Mouse (Mus musculus): ENCODE results near the gene Kras. TPM values are rescaled to one million over a fixed set of nuclear protein-coding genes. Genes with fewer than 3 reads are reported as not detected.

Kras gene
- polyA plus RNA-seq, 1 experiment from 2014 or later, result 90.0 TPM

GRCm38 (mm10) chr6:145273971-145274620 is 24.1 kb upstream of the Kras start:
- WGBS, result 85% methylated on average over 12 of the region's 12 CpGs
- Histone ChIP-seq H3K4me3 (no peak overlapping the region), H3K4me2 (no peak overlapping the region), H3K36me3 (no peaks in the 10 kb centered on the region), H3K9me3 (no peaks in the 10 kb centered on the region), H3K27me3 (0 out of 2 replicates have a peak, but pooled peaks cover 7% of the 10 kb centered on the region), H3K27ac (no peak overlapping the region), H3K9ac (no peak overlapping the region), H3K4me1 (replicated peaks) (peaks cover 7% of the 10 kb centered on the region)
- no peak for ATAC-seq (ENCODE audit: low FRiP score)

GRCm38 (mm10) chr6:145272142-145272937 is 22.3 kb upstream of the Kras start:
- WGBS, result 88% methylated on average over 10 of the region's 10 CpGs
- no peak for ATAC-seq (ENCODE audit: low FRiP score)
- H3K4me1 ChIP-seq (replicated peaks), result peaks cover 7% of the 10 kb centered on the region

GRCm38 (mm10) chr6:145269313-145269845 is 19.3 kb upstream of the Kras start:
- no peaks in the 10 kb centered on the region for H3K9me3 ChIP-seq
- H3K4me3 ChIP-seq, result no peak overlapping the region
- no peaks in the 10 kb centered on the region for H3K4me1 ChIP-seq (replicated peaks)
- no peak overlapping the region for H3K4me2 ChIP-seq
- no peak for ATAC-seq (ENCODE audit: low FRiP score)
- no peak overlapping the region for H3K27ac ChIP-seq
- H3K36me3 ChIP-seq, result no peaks in the 10 kb centered on the region
- no peak overlapping the region for H3K9ac ChIP-seq
- 85% methylated on average over 4 of the region's 4 CpGs for WGBS
- H3K27me3 ChIP-seq, result 0 out of 2 replicates have a peak, but pooled peaks cover 3% of the 10 kb centered on the region

More at GRCm38 (mm10) chr6:145272142-145272937, 22.3 kb upstream of the Kras start:
- Histone ChIP-seq H3K9me3 (no peaks in the 10 kb centered on the region), H3K27ac (no peak overlapping the region), H3K4me3 (no peak overlapping the region), H3K27me3 (0 out of 2 replicates have a peak, but pooled peaks cover 3% of the 10 kb centered on the region), H3K9ac (no peak overlapping the region), H3K36me3 (no peaks in the 10 kb centered on the region), H3K4me2 (no peak overlapping the region)

- H3K27ac ChIP-seq, result no peak overlapping the region
- no peak overlapping the region for H3K4me2 ChIP-seq
- no peak overlapping the region for H3K9ac ChIP-seq
- no peaks in the 10 kb centered on the region for H3K4me1 ChIP-seq (replicated peaks)
- H3K4me3 ChIP-seq, result no peak overlapping the region
- ATAC-seq (ENCODE audit: low FRiP score), result no peak
- no peaks in the 10 kb centered on the region for H3K36me3 ChIP-seq
- H3K9me3 ChIP-seq, result no peaks in the 10 kb centered on the region
- no peaks in the 10 kb centered on the region for H3K27me3 ChIP-seq
- WGBS, result 89% methylated on average over 6 of the region's 6 CpGs
Observed at GRCm38 (mm10) chr6:145267692-145268091, 17.7 kb upstream of the Kras start.

GRCm38 (mm10) chr6:145262314-145262713 is 12.3 kb upstream of the Kras start:
- ATAC-seq (ENCODE audit: low FRiP score), result no peak
- H3K36me3 ChIP-seq, result no peaks in the 10 kb centered on the region
- no peaks in the 10 kb centered on the region for H3K4me1 ChIP-seq (replicated peaks)
- no peaks in the 10 kb centered on the region for H3K27me3 ChIP-seq
- no peak overlapping the region for H3K9ac ChIP-seq
- no peak overlapping the region for H3K4me3 ChIP-seq
- H3K27ac ChIP-seq, result no peak overlapping the region
- no peaks in the 10 kb centered on the region for H3K9me3 ChIP-seq
- WGBS, result 81% methylated on average over 7 of the region's 7 CpGs
- H3K4me2 ChIP-seq, result no peak overlapping the region

- 50% methylated on average over 2 of the region's 2 CpGs for WGBS
- no peak for ATAC-seq (ENCODE audit: low FRiP score)
- Histone ChIP-seq H3K4me1 (replicated peaks) (no peaks in the 10 kb centered on the region), H3K9me3 (no peaks in the 10 kb centered on the region), H3K4me2 (no peak overlapping the region), H3K36me3 (no peaks in the 10 kb centered on the region), H3K27me3 (no peaks in the 10 kb centered on the region), H3K9ac (no peak overlapping the region), H3K27ac (no peak overlapping the region), H3K4me3 (no peak overlapping the region)
Observed at GRCm38 (mm10) chr6:145256701-145257073, 6.6 kb upstream of the Kras start.

- Histone ChIP-seq H3K27me3 (no peaks in the 10 kb centered on the region), H3K36me3 (no peaks in the 10 kb centered on the region), H3K9me3 (no peaks in the 10 kb centered on the region), H3K4me2 (no peak overlapping the region), H3K9ac (no peak overlapping the region), H3K27ac (no peak overlapping the region), H3K4me1 (replicated peaks) (0 out of 2 replicates have a peak, but pooled peaks cover 2% of the 10 kb centered on the region), H3K4me3 (no peak overlapping the region)
- WGBS, result 84% methylated on average over 13 of the region's 13 CpGs
- ATAC-seq (ENCODE audit: low FRiP score), result no peak
Observed at GRCm38 (mm10) chr6:145255952-145256700, 6.1 kb upstream of the Kras start.

GRCm38 (mm10) chr6:145250820-145251219 is 781 bp upstream of the Kras start:
- ATAC-seq (ENCODE audit: low FRiP score), result peak; percentile 54
- H3K27ac ChIP-seq, result peak overlapping the region; percentile 94

GRCm38 (mm10) chr6:145249291-145250184 is 501 bp downstream of the Kras start:
- peaks cover 26% of the 10 kb centered on the region for H3K4me1 ChIP-seq (replicated peaks)
- peak overlapping the region; percentile 94 for H3K27ac ChIP-seq
- H3K9me3 ChIP-seq, result no peaks in the 10 kb centered on the region
- H3K4me2 ChIP-seq, result peak overlapping the region; percentile 79
- H3K27me3 ChIP-seq, result no peaks in the 10 kb centered on the region
- peak; percentile 69 for ATAC-seq (ENCODE audit: low FRiP score)
- H3K36me3 ChIP-seq, result peaks cover 7% of the 10 kb centered on the region; the same call in 1 of the 2 replicates
- under 1% methylated on average over 83 of the region's 124 CpGs for WGBS
- H3K9ac ChIP-seq, result peak overlapping the region; percentile 95
- peak overlapping the region; percentile 89 for H3K4me3 ChIP-seq

More at GRCm38 (mm10) chr6:145250820-145251219, 781 bp upstream of the Kras start:
- WGBS, result 12% methylated on average over 16 of the region's 16 CpGs
- peaks cover 26% of the 10 kb centered on the region for H3K4me1 ChIP-seq (replicated peaks)
- no peaks in the 10 kb centered on the region for H3K9me3 ChIP-seq
- H3K4me2 ChIP-seq, result peak overlapping the region; percentile 65
- peak overlapping the region; percentile 95 for H3K9ac ChIP-seq
- no peaks in the 10 kb centered on the region for H3K27me3 ChIP-seq
- no peaks in the 10 kb centered on the region; the same call in 1 of the 2 replicates for H3K36me3 ChIP-seq
- peak overlapping the region; percentile 89 for H3K4me3 ChIP-seq

- Histone ChIP-seq H3K4me3 (peak overlapping the region; percentile 89), H3K4me2 (peak overlapping the region; percentile 79), H3K27me3 (no peaks in the 10 kb centered on the region), H3K4me1 (replicated peaks) (peaks cover 26% of the 10 kb centered on the region), H3K9ac (no peak overlapping the region), H3K36me3 (peaks cover 11% of the 10 kb centered on the region; the same call in 1 of the 2 replicates), H3K9me3 (no peaks in the 10 kb centered on the region), H3K27ac (no peak overlapping the region)
- WGBS, result 67% methylated on average over 3 of the region's 3 CpGs
- ATAC-seq (ENCODE audit: low FRiP score), result no peak
Observed at GRCm38 (mm10) chr6:145247886-145248285, 2.2 kb downstream of the Kras start.

GRCm38 (mm10) chr6:145246841-145247240 is 3.2 kb downstream of the Kras start:
- no peak overlapping the region; the same call in 1 of the 2 replicates for H3K9ac ChIP-seq
- no peak overlapping the region for H3K4me2 ChIP-seq
- H3K36me3 ChIP-seq, result peaks cover 11% of the 10 kb centered on the region; the same call in 1 of the 2 replicates
- no peak overlapping the region for H3K4me3 ChIP-seq
- H3K27ac ChIP-seq, result no peak overlapping the region
- 92% methylated on average over 5 of the region's 5 CpGs for WGBS
- ATAC-seq (ENCODE audit: low FRiP score), result no peak
- H3K4me1 ChIP-seq (replicated peaks), result peaks cover 26% of the 10 kb centered on the region
- no peaks in the 10 kb centered on the region for H3K27me3 ChIP-seq
- H3K9me3 ChIP-seq, result no peaks in the 10 kb centered on the region
